Mouse (Mus musculus): ENCODE data around the gene Tmtc4. TPM values are rescaled to one million over a fixed set of nuclear protein-coding genes. Genes with fewer than 3 reads are reported as not detected.

Tmtc4 gene
- total RNA-seq, 2 experiments from 2014 or later: 9.6 to 15.2 TPM

DNA sequence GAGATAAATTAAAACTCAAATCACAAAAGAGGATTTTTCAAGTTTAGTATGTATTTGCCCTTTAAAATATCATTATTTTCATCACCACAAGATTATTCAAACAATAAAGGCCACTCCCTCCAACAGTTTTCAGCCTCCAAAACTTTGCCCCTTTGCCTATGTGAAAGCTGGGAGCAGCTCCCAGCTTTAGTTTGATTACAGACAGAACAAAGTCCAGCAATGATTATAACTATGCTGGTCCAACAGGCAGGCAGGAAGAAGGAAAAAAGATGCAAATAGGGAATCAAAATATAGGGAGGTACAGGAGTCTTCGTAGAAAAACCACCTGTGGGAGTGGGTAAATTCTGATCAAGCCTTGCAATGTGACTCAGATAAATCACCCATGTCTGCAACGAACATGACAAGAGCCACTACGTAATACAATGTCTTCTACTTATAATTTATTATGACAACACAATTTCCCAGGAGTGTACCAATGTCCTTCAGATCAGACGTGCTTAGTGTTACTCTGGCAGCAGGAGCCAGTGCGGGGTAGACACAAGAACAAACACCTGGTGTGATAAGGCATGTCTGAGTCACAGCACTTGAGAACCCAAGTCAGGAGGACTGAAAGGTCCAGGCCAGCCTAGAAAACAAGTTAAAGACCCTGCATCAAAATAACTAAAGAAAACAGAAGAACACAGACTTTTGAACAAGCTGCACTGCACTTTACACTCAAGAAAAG is 74.3 kb downstream of the Tmtc4 start:
- DNase-seq (ENCODE audit: low spot score): no peak
- intact Hi-C loops (cut with DNase I): no loop called here

GRCm38 (mm10) chr14:122908075-122908474 is 75.8 kb downstream of the Tmtc4 start:
- DNase-seq (ENCODE audit: low spot score): no peak
- intact Hi-C loops (cut with DNase I): no loop called here

DNA sequence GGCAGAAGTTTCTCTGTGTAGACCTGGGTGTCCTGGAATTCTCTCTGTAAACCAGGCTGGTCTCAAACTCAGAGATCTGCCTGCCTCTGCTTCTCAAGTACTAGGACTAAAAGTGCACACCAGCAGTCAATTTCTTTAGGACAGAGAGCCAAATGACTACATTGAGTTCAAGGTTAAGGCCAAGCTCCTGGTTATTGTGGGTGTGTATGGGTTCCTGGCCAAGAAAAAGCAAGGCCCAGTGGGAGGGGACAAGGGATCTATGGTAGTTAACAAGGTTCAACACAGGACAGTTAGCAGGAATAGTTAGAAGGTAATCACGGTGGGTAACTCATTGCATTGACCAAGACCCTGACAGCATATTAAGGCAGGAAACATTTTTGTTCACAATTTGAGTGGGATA is 78.8 kb downstream of the Tmtc4 start:
- DNase-seq (ENCODE audit: low spot score): no peak
- intact Hi-C loops (cut with DNase I): no loop called here

DNA sequence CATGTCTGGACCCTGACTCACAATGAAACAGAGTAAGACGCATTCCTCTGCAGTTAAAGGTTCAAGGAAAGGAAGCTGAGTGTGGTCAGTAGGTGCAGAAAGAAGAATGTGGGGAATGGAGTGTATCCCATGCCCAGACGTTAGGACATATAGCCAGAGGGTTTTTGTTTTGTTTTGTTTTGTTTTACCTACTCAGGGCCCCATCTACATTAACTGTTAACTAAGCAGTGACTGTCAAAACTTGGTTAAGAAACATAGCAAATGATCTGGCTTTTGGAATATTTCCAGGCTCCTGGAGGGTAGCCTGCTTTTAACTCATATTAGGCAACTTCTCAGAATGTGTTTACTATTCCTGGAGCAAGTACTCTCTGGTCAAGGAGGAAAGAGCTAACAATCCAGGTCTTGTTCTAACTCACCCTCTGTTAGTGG is 79.9 kb downstream of the Tmtc4 start:
- intact Hi-C loops (cut with DNase I): no loop called here
- no peak for DNase-seq (ENCODE audit: low spot score)

DNA sequence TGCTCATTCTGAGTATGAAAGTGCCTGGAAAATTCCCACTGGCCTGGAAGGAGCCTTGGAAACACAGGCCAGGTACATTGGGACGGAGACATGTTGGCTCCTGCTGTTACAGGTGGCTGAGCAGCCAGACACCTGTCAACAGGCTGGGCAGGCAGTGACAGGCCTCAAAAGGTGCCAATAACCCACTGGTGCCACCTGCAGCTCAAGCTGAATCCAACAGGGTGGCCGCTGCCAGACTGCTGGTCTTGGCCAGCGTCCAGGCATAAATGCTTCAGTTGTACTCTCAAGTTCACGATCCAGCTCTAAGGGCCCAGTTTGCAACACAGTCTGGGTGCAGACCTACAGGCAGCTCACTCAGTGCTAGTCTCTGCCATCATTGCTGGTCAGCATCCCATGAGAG is 81.0 kb downstream of the Tmtc4 start:
- intact Hi-C loops (cut with DNase I): no loop called here
- DNase-seq (ENCODE audit: low spot score): peak; percentile 49

GRCm38 (mm10) chr14:122902136-122902535 is 81.7 kb downstream of the Tmtc4 start:
- intact Hi-C loops (cut with DNase I): no loop called here
- no peak for DNase-seq (ENCODE audit: low spot score)

DNA sequence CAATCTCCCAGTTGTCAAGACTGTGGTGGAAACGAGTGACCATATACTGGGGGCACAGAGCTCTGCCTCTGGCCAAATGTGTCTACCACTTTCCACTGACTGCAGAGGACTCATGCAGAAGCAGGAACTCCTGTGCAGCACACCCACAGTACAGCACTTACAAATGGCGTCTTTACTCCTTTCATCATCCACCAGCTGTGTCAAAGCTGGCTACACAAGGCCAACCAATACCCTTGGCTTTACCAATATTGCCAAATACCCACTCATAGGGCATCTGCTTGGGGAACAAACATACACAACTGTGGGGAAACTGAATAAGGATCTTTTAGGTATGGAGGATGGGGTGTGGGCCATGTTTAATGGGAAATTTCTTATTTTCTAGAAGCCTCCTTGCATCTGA is 82.1 kb downstream of the Tmtc4 start:
- intact Hi-C loops (cut with DNase I): no loop called here
- DNase-seq (ENCODE audit: low spot score): no peak

GRCm38 (mm10) chr14:122901177-122901576 is 82.7 kb downstream of the Tmtc4 start:
- DNase-seq (ENCODE audit: low spot score): no peak
- intact Hi-C loops (cut with DNase I): no loop called here

DNA sequence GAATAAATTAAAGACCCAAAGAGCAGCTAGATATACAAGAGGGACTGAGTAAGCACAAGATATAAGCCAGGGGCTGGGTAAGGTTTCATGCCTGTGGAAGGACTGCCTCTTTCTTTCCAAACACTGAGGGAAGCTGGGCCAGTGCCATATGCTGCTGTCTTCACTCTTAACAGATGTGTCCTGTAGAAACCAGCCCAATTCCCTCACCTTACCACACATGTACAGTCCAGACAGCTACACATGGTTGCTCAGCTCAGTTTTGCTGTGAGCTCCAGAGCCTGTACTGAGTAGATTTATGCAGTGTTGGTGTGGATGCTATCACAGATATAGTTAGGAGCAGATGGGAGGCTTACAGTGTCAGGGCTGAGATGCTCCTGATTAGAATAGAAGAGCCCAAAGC is 83.2 kb downstream of the Tmtc4 start:
- DNase-seq (ENCODE audit: low spot score): no peak
- intact Hi-C loops (cut with DNase I): no loop called here

DNA sequence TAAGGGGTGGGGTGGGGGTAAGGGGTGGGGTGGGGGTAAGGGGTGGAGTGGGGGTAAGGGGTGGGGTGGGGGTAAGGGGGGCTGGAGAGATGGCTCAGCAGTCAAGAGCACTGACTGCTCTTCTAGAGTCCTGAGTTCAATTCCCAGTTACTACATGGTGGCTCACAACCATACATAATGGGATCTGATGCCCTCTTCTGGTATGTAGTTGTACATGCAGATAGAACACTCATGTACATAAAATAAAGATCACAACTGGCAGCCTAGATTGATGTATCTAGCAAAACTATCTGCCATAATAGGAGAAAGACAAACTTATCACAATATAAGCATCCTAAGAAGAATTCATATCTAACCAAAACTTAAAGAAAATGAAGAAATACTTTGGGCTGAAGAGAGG is 85.3 kb downstream of the Tmtc4 start:
- intact Hi-C loops (cut with DNase I): no loop called here
- DNase-seq (ENCODE audit: low spot score): no peak

DNA sequence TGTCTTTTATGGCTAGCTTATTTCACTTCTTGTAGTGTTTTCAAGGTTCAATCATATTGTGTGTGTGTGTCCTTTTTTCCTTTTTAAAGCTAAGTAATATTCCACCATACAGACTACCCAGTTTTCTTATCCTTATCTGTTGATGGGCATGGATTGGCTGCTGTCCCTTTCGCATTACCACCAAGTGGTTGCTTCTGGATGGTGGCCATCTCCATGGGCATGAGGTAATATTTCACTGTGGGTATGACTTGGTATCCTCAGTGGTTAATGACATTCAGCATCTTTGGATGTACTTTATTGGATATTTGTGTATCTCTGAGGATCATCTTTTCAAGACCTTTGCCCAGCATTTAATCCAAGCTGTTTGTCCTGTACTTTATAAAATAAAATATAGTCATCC is 87.7 kb downstream of the Tmtc4 start:
- no peak for DNase-seq (ENCODE audit: low spot score)
- intact Hi-C loops (cut with DNase I): no loop called here

DNA sequence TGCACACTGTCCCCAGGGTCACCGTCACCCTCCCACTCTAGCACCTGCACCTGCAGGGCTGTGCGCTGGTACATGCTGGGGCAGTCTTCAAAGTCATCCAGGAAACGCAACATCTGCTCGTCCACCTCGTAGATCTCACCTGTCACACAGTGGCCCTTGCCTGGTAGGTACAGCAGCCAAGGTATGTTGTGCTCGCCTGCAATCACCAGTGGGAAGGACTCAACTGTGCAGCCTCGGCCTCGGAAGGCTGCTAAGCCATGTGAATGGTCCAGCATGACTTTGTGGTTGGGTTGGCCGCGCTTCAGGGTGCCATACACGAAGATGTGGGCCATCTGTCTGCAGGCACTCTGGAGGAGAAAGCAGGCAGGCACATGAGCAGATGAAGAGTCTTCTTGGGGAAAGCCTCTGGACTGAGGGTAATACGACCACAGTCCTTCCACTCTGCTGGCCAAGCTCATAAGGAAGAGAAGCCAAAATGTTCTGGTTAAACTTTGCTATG is 92.3 kb downstream of the Tmtc4 start:
- DNase-seq (ENCODE audit: low spot score): no peak
- intact Hi-C loops (cut with DNase I): no loop called here

GRCm38 (mm10) chr14:122888480-122888872 is 95.4 kb downstream of the Tmtc4 start:
- intact Hi-C loops (cut with DNase I): no loop called here
- DNase-seq (ENCODE audit: low spot score): no peak

- DNase-seq (ENCODE audit: low spot score): no peak
- intact Hi-C loops (cut with DNase I): no loop called here
Measured at GRCm38 (mm10) chr14:122887702-122888479, 95.9 kb downstream of the Tmtc4 start.

GRCm38 (mm10) chr14:122887278-122887677 is 96.6 kb downstream of the Tmtc4 start:
- intact Hi-C loops (cut with DNase I): no loop called here
- no peak for DNase-seq (ENCODE audit: low spot score)

DNA sequence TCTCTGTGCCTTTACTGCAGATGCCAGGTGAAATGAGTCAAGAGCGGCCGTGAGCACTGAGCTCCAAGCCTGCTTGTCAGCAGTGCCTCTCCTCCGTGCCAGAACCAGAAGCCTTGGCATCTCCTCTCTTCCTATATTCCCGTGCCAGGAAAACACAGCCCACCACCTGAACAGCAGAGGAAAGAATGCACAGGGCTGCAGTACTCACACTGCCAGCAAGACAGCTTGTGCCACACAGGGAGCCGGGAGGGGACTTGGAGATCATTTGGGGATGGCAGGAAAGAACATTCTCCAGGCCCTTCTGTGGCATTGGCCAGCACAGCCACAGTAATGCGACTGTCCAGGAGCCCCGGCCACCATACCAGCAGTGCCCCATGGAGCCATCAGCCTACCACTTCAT is 97.9 kb downstream of the Tmtc4 start:
- intact Hi-C loops (cut with DNase I): no loop called here
- no peak for DNase-seq (ENCODE audit: low spot score)

DNA sequence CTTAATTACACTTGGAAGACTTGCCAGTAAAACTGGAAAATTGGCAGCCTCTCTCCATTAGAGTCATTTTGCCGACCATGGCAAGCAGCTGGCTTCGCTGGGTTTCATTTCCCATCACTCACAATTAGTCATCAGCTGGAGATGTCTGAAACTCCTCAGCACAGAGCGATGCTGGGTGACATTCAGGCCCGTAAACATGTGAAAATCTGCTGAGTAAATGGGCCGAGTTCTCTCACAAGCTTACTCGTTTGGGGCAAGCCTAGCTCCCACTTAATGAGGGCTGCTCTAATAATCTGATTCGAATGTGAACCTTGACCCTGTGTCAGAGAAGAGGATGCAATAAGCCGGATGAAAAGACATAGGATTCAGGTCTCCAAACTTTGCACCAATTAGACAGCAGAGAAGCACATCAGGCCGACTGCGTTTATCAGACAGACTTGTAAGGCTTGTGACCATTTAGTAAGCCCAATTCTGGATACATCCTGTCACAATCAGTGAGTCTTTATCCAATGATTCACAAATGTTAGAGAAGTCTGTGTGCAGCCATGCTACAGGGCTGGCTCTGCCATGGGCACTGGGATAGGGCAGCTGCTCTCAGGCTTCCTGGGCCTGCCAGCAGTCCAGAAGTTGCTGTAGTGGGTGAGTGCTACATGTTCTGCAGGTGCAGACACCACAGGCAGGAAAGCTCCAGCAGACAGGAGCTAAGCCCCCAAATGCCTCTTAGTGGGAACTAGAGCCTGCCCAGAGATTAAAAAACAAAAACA is 99.8 kb downstream of the Tmtc4 start:
- intact Hi-C loops (cut with DNase I): no loop called here
- DNase-seq (ENCODE audit: low spot score): no peak

GRCm38 (mm10) chr14:122883410-122883806 is 100.4 kb downstream of the Tmtc4 start:
- intact Hi-C loops (cut with DNase I): no loop called here
- no peak for DNase-seq (ENCODE audit: low spot score)

DNA sequence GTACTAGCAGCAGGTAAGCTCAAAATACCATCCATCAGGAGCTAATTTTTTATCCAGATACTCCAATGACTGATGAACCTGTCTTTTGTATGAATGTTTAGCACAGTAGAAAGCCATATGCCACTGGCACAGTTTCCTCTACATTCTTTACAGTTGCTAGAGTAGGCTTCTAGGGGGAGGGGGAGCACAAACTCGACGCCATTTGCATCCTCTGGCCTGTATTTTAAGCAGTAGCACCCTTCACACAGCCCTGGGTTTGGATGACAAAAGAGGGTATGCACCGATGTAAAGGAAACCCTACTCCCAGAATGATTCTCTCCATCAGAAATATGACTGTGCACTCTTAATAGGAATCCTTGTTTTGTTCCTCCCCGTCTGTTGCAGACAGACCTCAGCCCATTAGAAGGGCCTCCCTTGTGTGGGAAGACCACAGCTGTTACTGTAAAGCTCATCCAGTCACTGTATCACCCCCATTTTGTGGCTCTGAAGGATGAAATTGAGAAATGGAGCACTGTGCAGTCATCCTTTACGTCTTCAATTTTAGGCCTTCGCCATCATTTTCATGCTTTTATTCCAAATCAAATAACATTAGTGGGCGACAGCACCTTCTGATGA is 100.9 kb downstream of the Tmtc4 start:
- no peak for DNase-seq (ENCODE audit: low spot score)
- intact Hi-C loops (cut with DNase I): no loop called here

GRCm38 (mm10) chr14:122882201-122882639 is 101.6 kb downstream of the Tmtc4 start:
- no peak for DNase-seq (ENCODE audit: low spot score)
- intact Hi-C loops (cut with DNase I): no loop called here
